Mouse (Mus musculus) limb, embryonic 15.5 days (tissue): Measurements from ENCODE around the gene Cbx5. TPM values are rescaled to one million over a fixed set of nuclear protein-coding genes. Genes with fewer than 3 reads are reported as not detected.
"Not testable (repeated sequence)": the region's sequence is repeated elsewhere in the genome, so short reads cannot be mapped to it uniquely, and the experiment has no call there.

ENCODE experiments used
- ATAC-seq: fragments of 200-750 bp; cut with Nextera tagmentation; 2 replicates; pipeline ENCODE4 v1.8.0; 2017; ENCODE audit warnings: low read depth, moderate TSS enrichment; ENCODE audit not compliant: insufficient number of reproducible peaks, low FRiP score, low TSS enrichment
- H3K27ac ChIP-seq: fragments of 300-500 bp; sonication (generic); 2 replicates; pipeline ENCODE4 v1.5.1; 2015; ENCODE audit warnings: moderate library complexity, mild to moderate bottlenecking, inconsistent platforms
- H3K27me3 ChIP-seq: fragments of 300-500 bp; sonication (generic); 2 replicates; pipeline ENCODE4 v1.6.1; 2015; ENCODE audit warnings: inconsistent platforms
- H3K36me3 ChIP-seq: fragments of 300-500 bp; sonication (generic); 2 replicates; pipeline ENCODE4 v1.6.1; 2015; ENCODE audit warnings: inconsistent platforms
- H3K4me1 ChIP-seq: fragments of 300-500 bp; sonication (generic); 2 replicates; pipeline ENCODE4 v1.6.1; 2015; ENCODE audit warnings: inconsistent platforms
- H3K4me2 ChIP-seq: fragments of 300-500 bp; sonication (generic); 2 replicates; pipeline ENCODE4 v1.6.1; 2015; ENCODE audit warnings: mild to moderate bottlenecking, inconsistent platforms
- H3K4me3 ChIP-seq: fragments of 300-500 bp; sonication (generic); 2 replicates; pipeline ENCODE4 v1.5.1; 2015; ENCODE audit warnings: mild to moderate bottlenecking, inconsistent platforms
- H3K9ac ChIP-seq: fragments of 300-500 bp; sonication (generic); 2 replicates; pipeline ENCODE4 v1.6.1; 2015; ENCODE audit warnings: inconsistent platforms
- H3K9me3 ChIP-seq: fragments of 300-500 bp; sonication (generic); 2 replicates; pipeline ENCODE4 v1.6.1; 2016; ENCODE audit warnings: inconsistent platforms
- WGBS: fragments of 180-500 bp; shearing (Covaris S2); methylation state at CpG from one replicate; pipeline ENCODE4 v1.1.7; 2015; 5-methylcytosine and 5-hydroxymethylcytosine counted together
- polyA plus RNA-seq: library from polyadenylated mRNA; unstranded; fragments of >200 nt; fragmentation: Nextera tagmentation; extraction: Ambion mirVana; gene quantifications from 2 replicates; pipeline ENCODE4 v1.2.1, GENCODE M21; 2015

Gene Cbx5
- polyA plus RNA-seq, 1 experiment from 2014 or later, result 98.4 TPM

GRCm38 (mm10) chr15:103248401-103249313, 9.0 kb upstream of the Cbx5 start:
- Histone ChIP-seq H3K27me3 (no peaks in the 10 kb centered on the region), H3K9me3 (no peaks in the 10 kb centered on the region), H3K4me3 (no peak overlapping the region), H3K27ac (no peak overlapping the region; the same call in 1 of the 2 replicates), H3K4me2 (no peak overlapping the region), H3K4me1 (peaks cover 5% of the 10 kb centered on the region), H3K9ac (no peak overlapping the region), H3K36me3 (peaks cover 49% of the 10 kb centered on the region)
- peak; percentile 25; the same call in 1 of the 2 replicates for ATAC-seq
- 80% methylated on average over 28 of the region's 28 CpGs for WGBS

GRCm38 (mm10) chr15:103247782-103248400, 8.3 kb upstream of the Cbx5 start:
- H3K9ac ChIP-seq, result no peak overlapping the region
- ATAC-seq, result no peak
- H3K9me3 ChIP-seq, result no peaks in the 10 kb centered on the region
- H3K4me1 ChIP-seq, result peaks cover 11% of the 10 kb centered on the region
- peaks cover 57% of the 10 kb centered on the region for H3K36me3 ChIP-seq
- H3K4me3 ChIP-seq, result no peak overlapping the region
- no peaks in the 10 kb centered on the region for H3K27me3 ChIP-seq
- no peak overlapping the region; the same call in 1 of the 2 replicates for H3K27ac ChIP-seq
- no peak overlapping the region for H3K4me2 ChIP-seq

- Histone ChIP-seq H3K9me3 (no peaks in the 10 kb centered on the region), H3K36me3 (peaks cover 63% of the 10 kb centered on the region)
- no peak for ATAC-seq
These were observed 7.6 kb upstream of the Cbx5 start for GRCm38 (mm10) chr15:103247078-103247781.

GRCm38 (mm10) chr15:103245616-103246015, 6.0 kb upstream of the Cbx5 start:
- H3K4me1 ChIP-seq, result peaks cover 26% of the 10 kb centered on the region
- H3K4me3 ChIP-seq, result no peak overlapping the region
- ATAC-seq, result no peak
- H3K9me3 ChIP-seq, result no peaks in the 10 kb centered on the region
- H3K27me3 ChIP-seq, result no peaks in the 10 kb centered on the region
- 75% methylated on average over 6 of the region's 6 CpGs for WGBS
- no peak overlapping the region for H3K9ac ChIP-seq
- H3K36me3 ChIP-seq, result peaks cover 69% of the 10 kb centered on the region
- H3K27ac ChIP-seq, result no peak overlapping the region; the same call in 1 of the 2 replicates
- no peak overlapping the region for H3K4me2 ChIP-seq

More at GRCm38 (mm10) chr15:103247078-103247781, 7.6 kb upstream of the Cbx5 start:
- Histone ChIP-seq H3K27me3 (no peaks in the 10 kb centered on the region), H3K4me2 (no peak overlapping the region), H3K9ac (no peak overlapping the region), H3K4me3 (no peak overlapping the region), H3K4me1 (peaks cover 17% of the 10 kb centered on the region), H3K27ac (no peak overlapping the region)
- WGBS, result 86% methylated on average over 9 of the region's 9 CpGs

- no peak overlapping the region for H3K27ac ChIP-seq
These were observed 3.3 kb upstream of the Cbx5 start for GRCm38 (mm10) chr15:103242885-103243284.

DNA sequence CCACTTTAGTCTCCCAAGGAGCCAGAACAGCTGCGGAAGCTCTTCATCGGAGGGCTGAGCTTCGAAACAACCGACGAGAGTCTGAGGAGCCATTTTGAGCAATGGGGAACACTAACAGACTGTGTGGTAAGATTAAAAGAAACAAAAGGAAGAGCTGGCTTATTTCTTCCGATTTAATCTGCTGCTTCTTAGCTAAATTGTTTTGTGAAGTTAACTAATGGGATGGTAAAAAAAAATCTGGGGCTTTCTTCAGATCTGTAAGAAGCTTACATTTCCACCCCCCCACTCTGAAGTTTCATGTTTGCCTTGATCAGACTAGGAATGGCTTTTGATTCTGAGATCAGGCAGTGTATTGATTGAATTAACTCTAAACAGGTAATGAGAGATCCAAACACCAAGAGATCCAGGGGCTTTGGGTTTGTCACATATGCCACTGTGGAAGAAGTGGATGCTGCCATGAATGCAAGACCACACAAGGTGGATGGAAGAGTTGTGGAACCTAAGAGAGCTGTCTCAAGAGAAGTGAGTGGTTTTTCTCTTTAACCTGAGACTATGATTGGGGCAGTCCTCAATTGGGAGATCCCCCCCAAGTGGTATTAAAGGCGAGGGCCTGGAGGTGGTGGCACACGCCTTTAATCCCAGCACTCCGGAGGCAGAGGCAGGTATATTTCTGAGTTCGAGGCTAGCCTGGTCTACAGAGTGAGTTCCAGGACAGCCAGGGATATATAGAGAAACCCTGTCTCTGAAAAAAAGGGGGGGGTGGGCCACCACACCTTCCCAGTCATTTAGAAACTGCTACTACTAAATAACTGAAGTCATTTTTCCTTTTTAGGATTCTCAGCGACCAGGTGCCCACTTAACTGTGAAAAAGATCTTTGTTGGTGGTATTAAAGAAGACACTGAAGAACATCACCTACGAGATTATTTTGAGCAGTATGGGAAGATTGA, 1.7 kb upstream of the Cbx5 start:
- Histone ChIP-seq H3K4me2 (peak overlapping the region; percentile 67), H3K27ac (peak overlapping the region; percentile 97), H3K36me3 (peaks cover 38% of the 10 kb centered on the region), H3K9ac (peak overlapping the region; percentile 71), H3K4me1 (peaks cover 28% of the 10 kb centered on the region), H3K4me3 (peak overlapping the region; percentile 65)
- H3K27me3 ChIP-seq, ATAC-seq, H3K9me3 ChIP-seq: not testable (repeated sequence)
- 8% methylated on average over 12 of the region's 12 CpGs for WGBS

More at GRCm38 (mm10) chr15:103242885-103243284, 3.3 kb upstream of the Cbx5 start:
- peak overlapping the region; percentile 65 for H3K4me3 ChIP-seq
- H3K27me3 ChIP-seq, result no peaks in the 10 kb centered on the region
- ATAC-seq, result no peak
- H3K4me2 ChIP-seq, result peak overlapping the region; percentile 67
- peaks cover 28% of the 10 kb centered on the region for H3K4me1 ChIP-seq
- H3K9ac ChIP-seq, result no peak overlapping the region
- peaks cover 53% of the 10 kb centered on the region for H3K36me3 ChIP-seq
- 62% methylated on average over 8 of the region's 8 CpGs for WGBS
- no peaks in the 10 kb centered on the region for H3K9me3 ChIP-seq

GRCm38 (mm10) chr15:103240160-103241028, 778 bp upstream of the Cbx5 start, which contains the start of gene Hnrnpa1:
Hnrnpa1 (plus strand) TSS chr15:103240432.
- Histone ChIP-seq H3K4me3 (peak within 1 kb of the TSS; percentile 65), H3K9me3 (no peaks in the 10 kb centered on the region), H3K9ac (peak within 1 kb of the TSS; percentile 71), H3K27ac (peak within 1 kb of the TSS; percentile 97), H3K4me1 (peaks cover 28% of the 10 kb centered on the region), H3K4me2 (peak within 1 kb of the TSS; percentile 67), H3K36me3 (peaks cover 33% of the 10 kb centered on the region), H3K27me3 (no peaks in the 10 kb centered on the region)
- under 1% methylated on average over 47 of the region's 47 CpGs for WGBS
- ATAC-seq, result peak; percentile 91

GRCm38 (mm10) chr15:103239130-103239684, 409 bp downstream of the Cbx5 start:
- Histone ChIP-seq H3K4me2 (peak overlapping the region; percentile 48), H3K27me3 (no peaks in the 10 kb centered on the region), H3K9ac (peak overlapping the region; percentile 42), H3K27ac (peak overlapping the region; percentile 97), H3K4me3 (peak overlapping the region; percentile 65), H3K36me3 (peaks cover 34% of the 10 kb centered on the region), H3K4me1 (peaks cover 26% of the 10 kb centered on the region), H3K9me3 (no peaks in the 10 kb centered on the region)
- ATAC-seq, result peak; percentile 91
- WGBS, result under 1% methylated on average over 26 of the region's 26 CpGs

DNA sequence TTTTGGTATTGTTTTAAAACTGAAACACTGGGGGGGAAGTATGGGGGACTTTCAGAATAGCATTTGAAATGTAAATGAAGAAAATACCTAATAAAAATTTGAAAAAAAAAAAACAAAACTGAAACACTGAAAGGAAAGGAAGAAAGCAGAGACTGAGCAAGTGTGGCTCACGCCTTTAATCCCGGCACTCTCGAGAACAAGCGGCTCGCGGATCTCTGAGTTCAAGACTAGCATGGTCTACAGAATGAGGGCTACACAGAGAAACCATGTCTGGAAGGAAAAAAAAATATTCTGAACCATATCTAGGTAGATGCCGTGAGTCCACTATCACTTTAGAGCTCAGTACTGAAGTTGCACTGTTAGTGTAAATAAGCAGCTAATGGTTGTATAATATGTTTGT, 2.3 kb downstream of the Cbx5 start:
- Histone ChIP-seq H3K27ac (no peak overlapping the region), H3K4me1 (peaks cover 12% of the 10 kb centered on the region), H3K4me2 (no peak overlapping the region), H3K36me3 (peaks cover 19% of the 10 kb centered on the region), H3K9ac (no peak overlapping the region), H3K9me3 (no peaks in the 10 kb centered on the region), H3K27me3 (no peaks in the 10 kb centered on the region), H3K4me3 (no peak overlapping the region)
- ATAC-seq, result no peak
- WGBS, result 96% methylated on average over 7 of the region's 7 CpGs

DNA sequence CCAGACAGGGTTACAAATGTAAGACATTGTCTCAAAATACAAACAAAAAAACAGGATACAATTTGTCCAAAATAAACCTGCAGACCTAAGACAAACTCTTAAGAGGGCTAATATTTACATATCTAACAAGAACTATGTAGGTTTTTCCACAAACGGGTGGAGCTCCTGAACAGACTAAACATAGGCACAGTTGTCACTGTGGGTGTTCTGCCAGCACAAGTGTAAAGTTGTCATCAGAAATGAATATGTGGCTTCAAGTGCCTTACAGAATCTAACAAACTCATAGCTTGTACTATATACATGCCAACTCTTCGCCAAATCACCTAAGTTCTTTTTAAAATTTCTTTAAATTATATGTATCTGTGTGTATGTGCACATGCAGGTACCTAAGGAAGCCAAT, 6.5 kb downstream of the Cbx5 start:
- Histone ChIP-seq H3K36me3 (peaks cover 15% of the 10 kb centered on the region; the same call in 1 of the 2 replicates), H3K9ac (no peak overlapping the region), H3K27me3 (no peaks in the 10 kb centered on the region), H3K4me3 (no peak overlapping the region), H3K4me1 (peaks cover 11% of the 10 kb centered on the region), H3K4me2 (no peak overlapping the region), H3K27ac (no peak overlapping the region), H3K9me3 (no peaks in the 10 kb centered on the region)
- no peak for ATAC-seq
- 72% methylated on average over 2 of the region's 2 CpGs for WGBS
